Mouse (Mus musculus) heart, postnatal 0 days (tissue): Measurements from ENCODE around the gene Lamb3. TPM values are rescaled to one million over a fixed set of nuclear protein-coding genes. Genes with fewer than 3 reads are reported as not detected.

Experiments
- ATAC-seq: fragments of 200-750 bp; cut with Nextera tagmentation; 2 replicates; pipeline ENCODE4 v1.8.0; 2017; ENCODE audit warnings: low read depth, moderate number of reproducible peaks, moderate library complexity; ENCODE audit not compliant: insufficient read depth
- DNase-seq: peaks from one replicate; pipeline ENCODE4 v3.0.0-alpha.2; 2016; ENCODE audit warnings: low spot score
- H3K27ac ChIP-seq: fragments of 300-500 bp; sonication (generic); 2 replicates; pipeline ENCODE4 v1.5.1; 2014; ENCODE audit warnings: low read depth, mild to moderate bottlenecking
- H3K27me3 ChIP-seq: fragments of 300-500 bp; sonication (generic); 2 replicates; pipeline ENCODE4 v1.6.1; 2014; ENCODE audit warnings: low read length, mixed read lengths; ENCODE audit not compliant: control insufficient read depth, insufficient read depth
- H3K36me3 ChIP-seq: fragments of 300-500 bp; sonication (generic); replicated peaks from 2 replicates; pipeline ENCODE4 v1.6.1; 2014; ENCODE audit warnings: low read length, mixed read lengths; ENCODE audit not compliant: control insufficient read depth, insufficient read depth
- H3K4me1 ChIP-seq: fragments of 300-500 bp; sonication (generic); 2 replicates; pipeline ENCODE4 v1.6.1; 2014; ENCODE audit warnings: antibody characterized with exemption; ENCODE audit not compliant: control insufficient read depth, insufficient read depth
- H3K4me2 ChIP-seq: fragments of 300-500 bp; sonication (generic); 2 replicates; pipeline ENCODE4 v1.6.1; 2014; ENCODE audit warnings: low read depth, mild to moderate bottlenecking, low read length, moderate library complexity
- H3K4me3 ChIP-seq: fragments of 300-500 bp; sonication (generic); 2 replicates; pipeline ENCODE4 v1.5.1; 2014; ENCODE audit warnings: low read depth, low read length
- H3K9ac ChIP-seq: fragments of 300-500 bp; sonication (generic); replicated peaks from 2 replicates; pipeline ENCODE4 v1.6.1; 2014; ENCODE audit warnings: low read depth, low read length, mixed read lengths
- H3K9me3 ChIP-seq: fragments of 300-500 bp; sonication (generic); replicated peaks from 2 replicates; pipeline ENCODE4 v1.6.1; 2016; ENCODE audit warnings: low read length; ENCODE audit not compliant: control insufficient read depth
- CTCF ChIP-seq: IDR thresholded peaks from 2 replicates; pipeline ENCODE4 v1.5.1; 2016; ENCODE audit warnings: antibody characterized with exemption, control low read depth, low read depth
- EP300 ChIP-seq: IDR thresholded peaks from 2 replicates; pipeline ENCODE4 v1.6.1; 2016; ENCODE audit warnings: antibody characterized with exemption, low read depth
- WGBS: fragments of 180-500 bp; shearing (Covaris S2); extraction: QIAGEN DNeasy Blood & Tissue Kit; methylation state at CpG from one replicate; pipeline ENCODE4 v1.1.7; 2014; 5-methylcytosine and 5-hydroxymethylcytosine counted together
- polyA plus RNA-seq: library from polyadenylated mRNA; unstranded; fragments of >200 nt; fragmentation: Nextera tagmentation; extraction: Ambion mirVana; gene quantifications from 2 replicates; pipeline ENCODE4 v1.2.1, GENCODE M21; 2015
- total RNA-seq: library from RNA; depleted of rRNA; stranded (reverse); fragments of >200 nt; gene quantifications from 2 replicates; pipeline ENCODE4 v1.2.3, GENCODE M21; 2014; ENCODE audit warnings: low replicate concordance

The Lamb3 gene
- total and polyA plus RNA-seq, 2 experiments from 2014 or later: 8.1 to 9.8 TPM

GRCm38 (mm10) chr1:193317159-193317559 lies 109.7 kb downstream of the Lamb3 start:
- TF ChIP-seq EP300 (peak; percentile 57; the same call in 1 of the 2 replicates), CTCF (no peak)
- Histone ChIP-seq H3K4me2 (no peak overlapping the region), H3K4me1 (peaks cover 38% of the 10 kb centered on the region), H3K4me3 (no peak overlapping the region), H3K36me3 (no peaks in the 10 kb centered on the region), H3K27me3 (no peaks in the 10 kb centered on the region), H3K9me3 (no peaks in the 10 kb centered on the region), H3K9ac (no peak overlapping the region), H3K27ac (peak overlapping the region; percentile 91)
- WGBS: 20% methylated on average over 6 of the region's 6 CpGs
- peak; percentile 91 for DNase-seq
- peak; percentile 87 for ATAC-seq

GRCm38 (mm10) chr1:193319721-193320120 lies 112.2 kb downstream of the Lamb3 start:
- WGBS: 42% methylated on average over 3 of the region's 3 CpGs

GRCm38 (mm10) chr1:193320398-193320797 lies 112.9 kb downstream of the Lamb3 start:
- Histone ChIP-seq H3K27me3 (no peaks in the 10 kb centered on the region), H3K4me2 (no peak overlapping the region), H3K27ac (no peak overlapping the region), H3K4me3 (no peak overlapping the region), H3K9me3 (no peaks in the 10 kb centered on the region), H3K9ac (no peak overlapping the region), H3K4me1 (peaks cover 22% of the 10 kb centered on the region), H3K36me3 (no peaks in the 10 kb centered on the region)
- DNase-seq: no peak
- TF ChIP-seq EP300: no peak
- WGBS: 85% methylated on average over 8 of the region's 8 CpGs
- no peak for ATAC-seq

More at GRCm38 (mm10) chr1:193319721-193320120, 112.2 kb downstream of the Lamb3 start:
- H3K4me2 ChIP-seq: no peak overlapping the region
- DNase-seq (no peak), ATAC-seq (no peak)
- H3K9me3 ChIP-seq: no peaks in the 10 kb centered on the region
- H3K27me3 ChIP-seq: no peaks in the 10 kb centered on the region
- H3K27ac ChIP-seq: no peak overlapping the region
- no peak overlapping the region for H3K4me3 ChIP-seq
- TF ChIP-seq CTCF: no peak
- TF ChIP-seq EP300: no peak
- H3K36me3 ChIP-seq: no peaks in the 10 kb centered on the region
- no peak overlapping the region for H3K9ac ChIP-seq
- peaks cover 29% of the 10 kb centered on the region for H3K4me1 ChIP-seq

DNA sequence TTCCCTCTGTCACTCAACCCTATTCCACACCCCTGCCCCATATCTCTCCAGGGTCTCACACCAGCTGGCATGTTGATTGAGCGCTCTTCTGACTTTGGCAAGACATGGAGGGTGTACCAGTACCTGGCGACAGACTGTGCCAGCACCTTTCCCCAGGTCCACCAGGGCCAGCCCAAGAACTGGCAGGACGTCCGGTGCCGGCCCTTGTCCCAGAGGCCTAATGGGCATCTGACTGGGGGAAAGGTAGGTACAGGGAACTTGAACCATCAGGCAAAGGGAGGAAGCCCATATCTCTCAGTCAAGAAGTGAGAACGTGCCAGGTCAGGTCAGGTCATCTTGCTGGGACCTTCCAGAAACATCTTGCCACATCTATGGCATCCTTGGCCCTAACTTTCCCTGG lies 116.2 kb downstream of the Lamb3 start:
- H3K9me3 ChIP-seq: no peaks in the 10 kb centered on the region
- H3K27ac ChIP-seq: no peak overlapping the region
- peaks cover 9% of the 10 kb centered on the region for H3K4me1 ChIP-seq
- no peak for ATAC-seq
- no peaks in the 10 kb centered on the region for H3K36me3 ChIP-seq
- TF ChIP-seq EP300: no peak
- no peak for TF ChIP-seq CTCF
- no peak for DNase-seq
- no peak overlapping the region for H3K9ac ChIP-seq
- H3K4me2 ChIP-seq: no peak overlapping the region
- WGBS: 88% methylated on average over 6 of the region's 6 CpGs
- no peaks in the 10 kb centered on the region for H3K27me3 ChIP-seq
- H3K4me3 ChIP-seq: no peak overlapping the region

GRCm38 (mm10) chr1:193324224-193324623 lies 116.7 kb downstream of the Lamb3 start:
- no peak for TF ChIP-seq EP300
- peak; percentile 69 for TF ChIP-seq CTCF
- H3K9ac ChIP-seq: no peak overlapping the region
- no peaks in the 10 kb centered on the region for H3K36me3 ChIP-seq
- no peak overlapping the region for H3K4me2 ChIP-seq
- no peak for DNase-seq
- H3K4me1 ChIP-seq: peaks cover 9% of the 10 kb centered on the region
- no peak overlapping the region for H3K4me3 ChIP-seq
- 36% methylated on average over 2 of the region's 2 CpGs for WGBS
- no peaks in the 10 kb centered on the region for H3K27me3 ChIP-seq
- no peaks in the 10 kb centered on the region for H3K9me3 ChIP-seq
- no peak overlapping the region for H3K27ac ChIP-seq
- no peak for ATAC-seq

DNA sequence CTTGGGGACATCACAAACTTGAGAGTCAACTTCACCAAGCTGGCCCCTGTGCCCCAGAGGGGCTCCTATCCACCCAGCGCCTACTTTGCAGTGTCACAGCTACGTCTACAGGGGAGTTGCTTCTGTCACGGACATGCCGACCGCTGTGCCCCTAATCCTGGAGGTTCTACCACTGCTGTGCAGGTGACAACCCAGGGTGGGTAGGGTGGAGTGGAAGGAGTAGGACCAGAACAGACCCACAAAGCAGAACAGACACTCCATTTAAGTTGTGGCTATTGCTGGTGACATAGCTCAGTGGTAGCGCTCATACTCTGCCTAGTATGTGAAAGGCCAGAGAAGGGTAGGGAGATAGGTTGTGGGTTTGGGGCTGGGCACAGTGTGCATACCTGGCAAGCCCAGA lies 118.4 kb downstream of the Lamb3 start:
- Histone ChIP-seq H3K36me3 (no peaks in the 10 kb centered on the region), H3K9ac (no peak overlapping the region), H3K27ac (no peak overlapping the region), H3K4me2 (no peak overlapping the region), H3K9me3 (no peaks in the 10 kb centered on the region), H3K4me1 (peaks cover 15% of the 10 kb centered on the region), H3K4me3 (no peak overlapping the region), H3K27me3 (no peaks in the 10 kb centered on the region)
- DNase-seq: no peak
- TF ChIP-seq CTCF: no peak
- TF ChIP-seq EP300: no peak
- no peak for ATAC-seq
- 95% methylated on average over 6 of the region's 6 CpGs for WGBS
